Mouse (Mus musculus): ENCODE measurements around the gene Prickle2.

- TF ChIP-seq CTCF (IDR thresholded peaks at IDR 0.05; ENCODE audit: low read depth, low read length) (no peak), POLR2AphosphoS5 (IDR thresholded peaks at IDR 0.05; ENCODE audit: insufficient replicate concordance, low read depth, low read length) (no peak)
Measured at GRCm38 (mm10) chr6:92697807-92698206, 8.1 kb downstream of the Prickle2 start.

Measured in G1E (cell line).